Comparison of ENCODE assay signal across 12 mouse cellular contexts in the genomic region with DNA sequence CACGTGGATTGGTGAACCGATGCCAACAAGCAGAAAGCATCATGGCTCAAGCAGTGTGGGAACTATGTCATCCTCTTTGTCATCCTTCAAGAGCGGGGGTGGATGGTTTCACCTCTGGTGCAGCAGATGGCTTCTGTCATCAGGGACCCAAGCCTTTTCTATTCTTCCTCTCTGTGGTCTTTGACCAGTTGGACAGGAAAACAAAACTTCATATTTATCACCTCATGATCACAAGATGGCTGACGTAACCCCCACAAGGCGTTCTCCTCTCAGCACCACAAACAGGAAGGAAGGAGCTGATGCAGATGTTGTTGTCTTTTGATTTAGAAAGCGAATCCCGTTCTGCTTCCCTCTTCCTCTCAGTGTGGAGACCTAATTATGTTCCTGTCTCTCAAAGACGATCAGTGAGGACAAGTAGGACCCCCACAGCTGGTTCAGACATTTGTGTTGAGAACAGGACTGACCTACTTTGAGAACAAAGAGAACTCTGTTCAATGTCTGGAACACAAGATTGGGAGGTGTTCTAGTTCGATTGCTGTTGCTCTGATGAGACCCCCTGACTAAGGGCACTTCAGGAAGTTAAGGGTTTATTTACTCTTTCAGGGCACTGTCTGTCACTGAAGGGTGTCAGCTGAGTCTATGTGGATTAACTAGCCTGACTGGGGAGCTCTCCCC. TPM values are rescaled to one million over a fixed set of nuclear protein-coding genes. Genes with fewer than 3 reads are reported as not detected.
DNase-seq lines count a peak whose midpoint lies in the region; ATAC-seq and TF ChIP-seq lines count a peak whose summit lies in the region.
"Had no signal": no experiment of that assay in that cellular context is flagged by ENCODE, and none has a peak within 500 bp of the region (broad histone marks: within the 10 kb centered on the region; RNA-seq: fewer than 3 reads in every experiment).

No protein-coding gene starts in this region.

- peak; percentile 49 to 67 for DNase-seq in heart, adult 9 months (ENCODE audit: low spot score in 2 of 2)
- DNase-seq in heart, postnatal 25 days (ENCODE audit: low spot score): no peak
- DNase-seq in thymus, postnatal 0 days (ENCODE audit: low spot score): peak; percentile 63
- no peak for DNase-seq in thymus, adult 18-20 months
- peak; percentile 21 for DNase-seq in lung, embryonic 14.5 days
- no peak for DNase-seq in cerebellum, adult 18-20 months
- DNase-seq in layer of hippocampus, postnatal 36 days: no peak
- DNase-seq: cerebellum, adult 9-10 months; gastrocnemius, postnatal 14 days had no signal

- intact Hi-C loops in heart, postnatal 25 days (cut with DNase I): no loop called here

- WGBS in lung, embryonic 14.5 days: 51% methylated on average over 9 of the region's 9 CpGs
- 67% methylated on average over 9 of the region's 9 CpGs for WGBS in small intestine, adult 2 months

- no peaks in the 10 kb centered on the region for H3K4me1 ChIP-seq in lung, embryonic 14.5 days (ENCODE audit: insufficient read depth)
- H3K4me1 ChIP-seq in small intestine, adult 2 months (ENCODE audit: control insufficient read depth, insufficient read depth, insufficient read length, low read length): no peaks in the 10 kb centered on the region; the same call in 1 of the 2 replicates

- H3K4me2 ChIP-seq in lung, embryonic 14.5 days: no peak overlapping the region

- no peak overlapping the region for H3K9ac ChIP-seq in lung, embryonic 14.5 days

- no peak for TF ChIP-seq CTCF in lung, embryonic 14.5 days (IDR thresholded peaks at IDR 0.05; ENCODE audit: low read depth)
- no peak for TF ChIP-seq CTCF in small intestine, adult 2 months (IDR thresholded peaks at IDR 0.05; ENCODE audit: extremely low read depth, insufficient read length, insufficient replicate concordance, low read depth, low read length)

- H3K4me3 ChIP-seq in lung, embryonic 14.5 days (ENCODE audit: low read depth, low read length): no peak overlapping the region
- H3K4me3 ChIP-seq in small intestine, adult 2 months (ENCODE audit: low read depth, low read length): no peak overlapping the region
- H3K4me3 ChIP-seq: erythroblast, embryonic 14.5 days had no signal

- H3K27ac ChIP-seq in lung, embryonic 14.5 days (ENCODE audit: low read depth): no peak overlapping the region
- H3K27ac ChIP-seq in small intestine, adult 2 months (ENCODE audit: insufficient read depth, low read depth, low read length): peak overlapping the region; percentile 47
- H3K27ac ChIP-seq: hindbrain, postnatal 0 days had no signal

- no peaks in the 10 kb centered on the region for H3K9me3 ChIP-seq in lung, embryonic 14.5 days (ENCODE audit: low read depth, low read length)

- ATAC-seq in lung, embryonic 14.5 days (ENCODE audit: insufficient read depth): no peak
- ATAC-seq: hindbrain, postnatal 0 days had no signal

- no peak for TF ChIP-seq POLR2A in small intestine, adult 2 months (IDR thresholded peaks at IDR 0.05; ENCODE audit: low read depth, low read length)

- no peaks in the 10 kb centered on the region for H3K27me3 ChIP-seq in lung, embryonic 14.5 days (ENCODE audit: insufficient read depth, low read length)
- no peaks in the 10 kb centered on the region for H3K27me3 ChIP-seq in small intestine, adult 2 months (ENCODE audit: control insufficient read depth, insufficient read depth, low read length)

- H3K36me3 ChIP-seq in lung, embryonic 14.5 days (ENCODE audit: insufficient read depth): no peaks in the 10 kb centered on the region
- no peaks in the 10 kb centered on the region for H3K36me3 ChIP-seq in small intestine, adult 2 months (ENCODE audit: control insufficient read depth, insufficient read depth, low read length)

RNA-seq across cellular contexts. Expression of a gene that starts 41.4 kb away (rescaled TPM):
- 1 to 10 TPM; 2.0 to 2.1 TPM for total RNA-seq in heart, postnatal 25 days (2021)
- 40.7 and 45.5 TPM in 2 replicates for polyA plus RNA-seq in thymus, postnatal 0 days (2015; fragmentation: Nextera tagmentation; extraction: Ambion mirVana)
- 7.7 and 10.8 TPM in 2 replicates for polyA plus RNA-seq in lung, embryonic 14.5 days (2014; fragmentation: Nextera tagmentation; extraction: Ambion mirVana)
- polyA plus RNA-seq in small intestine, adult 2 months (2012; rRNA removed): 15.4 and 16.0 TPM in 2 replicates
- 1 to 10 TPM in 1 of 2 experiments, under 1 TPM in 1; 1.00 to 2.1 TPM for total RNA-seq in layer of hippocampus, postnatal 36 days (2021)

Comparison
In these comparisons a context has a peak if more than half of its experiments do, and no peak if none do; other contexts are left out.
1. DNase-seq: peak in heart, adult 9 months (2 of 2), thymus, postnatal 0 days (single experiment) and lung, embryonic 14.5 days (single experiment); none in heart, postnatal 25 days (single experiment), thymus, adult 18-20 months (0 of 2), cerebellum, adult 18-20 months (0 of 2) and layer of hippocampus, postnatal 36 days (0 of 2).